Mouse (Mus musculus): ENCODE data around the gene Myl7.
A peak's percentile ranks its signal among the peaks of the same experiment; 100 is the strongest.

Gene Myl7

DNA sequence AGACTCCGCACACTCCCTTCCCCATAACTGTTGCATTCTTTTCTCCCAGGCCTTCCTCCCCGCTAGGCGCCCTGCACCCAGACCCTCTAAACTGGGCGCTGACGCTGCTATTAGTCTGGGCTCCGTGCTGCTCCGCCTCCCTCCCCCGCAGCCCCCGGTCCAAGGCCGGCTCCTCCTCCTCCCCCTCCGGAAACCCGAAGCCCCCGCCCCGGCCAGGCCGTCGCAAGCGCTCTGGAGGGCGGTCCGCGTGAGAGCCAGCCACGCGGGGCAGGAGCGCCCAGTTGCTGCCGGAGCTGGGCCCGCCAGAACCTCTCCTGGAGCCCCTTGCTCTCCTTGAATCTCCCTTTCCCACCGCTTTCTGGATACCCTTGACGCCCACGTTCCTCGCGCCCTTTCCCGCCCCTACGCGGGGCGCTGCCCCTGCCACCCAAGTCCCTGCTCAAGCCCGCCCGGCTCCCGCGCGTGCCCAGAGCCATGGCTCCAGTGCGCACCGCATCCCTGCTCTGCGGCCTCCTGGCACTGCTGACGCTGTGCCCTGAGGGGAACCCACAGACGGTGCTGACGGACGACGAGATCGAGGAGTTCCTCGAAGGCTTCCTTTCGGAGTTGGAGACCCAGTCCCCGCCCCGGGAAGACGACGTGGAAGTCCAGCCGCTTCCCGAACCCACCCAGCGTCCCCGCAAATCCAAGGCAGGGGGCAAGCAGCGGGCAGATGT is 36.7 kb downstream of the Myl7 start, which contains the start of gene Aebp1:
Gene Aebp1 (plus strand): TSS at position 270 of the 716 bp plus-strand sequence.
- peak; percentile 70 to 76 for DNase-seq

DNA sequence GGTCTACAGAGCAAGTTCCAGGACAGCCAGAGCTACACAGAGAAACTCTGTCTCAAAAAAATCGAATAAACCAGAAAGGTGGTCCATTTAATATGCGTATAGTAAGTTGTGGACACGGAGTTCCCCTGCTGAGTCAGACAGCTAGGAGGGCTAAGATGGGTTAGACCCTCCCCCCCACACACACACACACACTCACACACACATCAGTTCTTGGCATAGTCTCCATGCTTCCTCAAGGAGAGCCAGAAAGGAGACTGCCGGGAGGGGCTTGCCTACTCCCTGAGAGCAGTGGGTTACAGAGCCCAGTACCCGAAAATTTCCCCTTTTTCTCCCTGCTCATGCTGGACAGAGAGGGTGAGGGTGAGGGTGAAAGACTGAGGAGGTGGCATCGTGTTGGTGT is 37.9 kb downstream of the Myl7 start:
- DNase-seq, result no peak

DNA sequence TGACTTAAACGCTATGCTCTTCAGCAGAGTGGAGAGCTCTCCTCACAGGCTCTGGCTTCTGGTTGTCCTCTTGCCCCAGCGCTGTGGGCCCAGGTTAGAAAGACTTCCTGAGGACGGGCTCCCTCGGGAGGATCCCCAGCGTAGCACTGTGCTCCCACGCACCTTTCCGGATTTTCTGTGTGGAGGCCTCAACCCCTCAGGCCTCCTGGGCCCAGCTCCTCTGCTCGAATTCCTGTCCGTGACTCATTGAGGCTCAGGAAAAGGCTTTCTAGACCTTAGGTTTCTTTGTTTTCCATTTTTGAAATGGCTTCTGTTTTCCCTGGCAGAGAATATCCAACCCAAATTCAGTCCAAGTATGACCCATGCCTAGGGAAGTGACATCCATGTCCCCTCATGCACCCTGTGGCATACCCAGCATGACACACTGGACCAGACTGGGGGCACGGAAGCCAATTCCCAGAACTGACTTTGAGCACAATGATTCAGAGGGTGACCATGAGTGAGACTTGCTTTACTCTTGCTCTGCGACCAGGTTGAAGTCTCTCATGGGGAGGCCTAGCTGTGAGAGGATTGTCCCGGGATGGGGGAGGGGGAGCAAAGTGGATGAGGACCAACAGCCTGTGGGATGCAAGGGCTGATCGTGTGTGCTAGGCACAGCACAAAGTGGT is 38.6 kb downstream of the Myl7 start:
- DNase-seq, result no peak

DNA sequence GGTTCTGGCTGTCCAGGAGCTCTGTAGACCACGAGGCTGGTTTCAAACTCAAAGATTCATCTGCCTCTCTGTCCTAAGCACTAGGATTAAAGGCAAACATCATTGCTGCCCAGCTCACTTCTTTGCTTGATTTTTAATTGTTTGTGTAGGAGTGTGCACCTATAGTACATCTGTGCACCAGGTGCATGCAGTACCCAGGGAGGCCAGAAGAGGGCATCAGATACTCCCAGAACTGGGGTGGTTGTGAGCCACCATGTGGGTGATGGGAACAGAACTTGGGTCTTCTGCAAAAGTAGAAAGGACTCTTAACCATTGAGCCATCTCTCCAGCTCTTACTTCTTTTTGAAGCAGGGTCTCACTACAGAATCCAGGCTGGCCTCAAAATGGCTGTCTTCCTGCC is 39.9 kb downstream of the Myl7 start:
- no peak for DNase-seq

DNA sequence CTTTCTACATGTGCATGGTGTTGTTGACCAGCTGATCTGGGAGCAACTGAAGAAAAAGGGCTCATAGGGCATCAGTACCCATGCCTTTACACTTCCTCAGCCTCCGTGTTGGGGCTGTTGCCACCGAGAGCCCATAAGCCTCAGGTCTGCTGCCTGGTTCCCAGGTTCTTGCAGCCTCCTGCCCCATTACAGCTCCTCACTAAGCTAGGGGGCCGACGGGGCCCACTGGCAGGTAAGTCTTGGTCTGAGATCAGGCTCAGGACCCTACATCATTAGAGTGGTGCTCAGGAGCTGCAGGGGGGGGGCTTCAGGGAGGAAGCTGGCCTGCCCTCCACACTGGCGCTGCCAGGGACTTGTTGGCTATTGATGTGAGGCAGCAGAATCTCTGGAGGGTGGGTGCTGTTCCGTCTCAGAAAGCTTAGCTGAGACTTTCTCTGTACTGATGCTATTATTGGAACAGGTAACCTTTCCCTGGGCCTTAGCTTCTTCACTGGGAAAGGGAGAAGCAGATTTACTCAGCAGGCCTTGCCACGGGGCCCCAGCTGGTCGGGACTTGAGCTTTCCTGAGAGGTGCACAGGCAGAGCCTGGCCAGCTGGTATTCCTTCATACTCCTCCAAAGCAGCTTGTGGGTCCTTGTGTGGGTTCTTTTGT is 42.0 kb downstream of the Myl7 start:
- no peak for DNase-seq

DNA sequence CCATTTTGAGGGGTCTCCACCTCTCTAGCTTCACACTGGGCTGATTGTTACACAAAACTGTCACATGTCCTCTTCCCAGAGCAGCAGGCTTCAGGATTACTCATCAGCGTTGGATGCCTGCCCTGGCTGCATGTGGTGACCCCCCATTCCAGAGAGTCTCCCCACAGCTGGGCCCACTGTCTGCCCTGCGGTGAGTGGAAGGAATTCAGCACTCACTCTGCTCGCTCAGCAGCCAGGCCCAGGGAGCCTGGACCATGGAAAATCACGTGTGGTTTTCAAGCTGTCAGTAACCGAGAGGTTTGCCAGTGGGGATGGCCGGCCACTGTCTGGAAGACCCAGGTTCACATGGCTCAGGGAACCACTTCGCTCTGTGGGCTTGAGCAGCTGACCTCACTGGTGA is 42.7 kb downstream of the Myl7 start:
- peak; percentile 42 to 52 for DNase-seq

DNA sequence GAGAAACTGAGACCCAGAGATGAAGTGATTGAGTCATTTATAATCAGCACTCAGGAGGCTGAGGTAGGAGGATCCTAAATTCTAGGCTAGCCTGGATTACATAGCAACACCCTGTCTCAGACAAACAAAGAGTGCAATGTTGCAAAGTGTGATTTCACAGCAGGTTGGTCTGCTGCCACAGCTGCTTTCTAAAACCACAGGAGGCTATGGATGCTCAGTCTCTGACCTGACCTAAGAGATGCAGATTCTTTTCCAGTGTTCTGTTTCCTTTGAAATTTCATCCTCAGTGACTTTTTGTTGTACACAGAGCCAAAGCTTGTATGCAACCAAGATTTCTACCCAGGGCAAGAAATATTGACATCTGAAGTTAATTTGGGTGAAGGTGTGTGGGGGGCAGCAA is 43.1 kb downstream of the Myl7 start:
- no peak for DNase-seq

DNA sequence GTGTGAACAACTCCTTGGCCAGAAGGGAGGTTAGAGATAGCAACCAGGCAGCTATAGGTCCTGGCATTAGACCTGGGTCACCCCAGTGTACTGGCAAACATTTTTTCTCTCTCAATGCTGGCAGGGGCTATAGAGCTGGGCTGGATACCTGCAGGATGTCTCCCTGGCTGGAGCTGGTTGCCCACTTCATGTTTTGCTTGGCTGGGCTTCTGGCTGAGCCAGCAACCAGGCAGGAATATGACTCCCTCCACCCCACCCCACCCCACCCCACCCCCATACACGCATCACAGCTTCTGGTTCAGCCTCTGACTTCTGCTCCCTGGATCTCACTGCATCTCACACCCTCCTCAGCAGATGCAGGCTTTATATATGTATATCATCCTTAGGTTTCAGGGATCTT is 46.3 kb downstream of the Myl7 start:
- peak in 1 of 2 experiments; percentile 35 for DNase-seq

DNA sequence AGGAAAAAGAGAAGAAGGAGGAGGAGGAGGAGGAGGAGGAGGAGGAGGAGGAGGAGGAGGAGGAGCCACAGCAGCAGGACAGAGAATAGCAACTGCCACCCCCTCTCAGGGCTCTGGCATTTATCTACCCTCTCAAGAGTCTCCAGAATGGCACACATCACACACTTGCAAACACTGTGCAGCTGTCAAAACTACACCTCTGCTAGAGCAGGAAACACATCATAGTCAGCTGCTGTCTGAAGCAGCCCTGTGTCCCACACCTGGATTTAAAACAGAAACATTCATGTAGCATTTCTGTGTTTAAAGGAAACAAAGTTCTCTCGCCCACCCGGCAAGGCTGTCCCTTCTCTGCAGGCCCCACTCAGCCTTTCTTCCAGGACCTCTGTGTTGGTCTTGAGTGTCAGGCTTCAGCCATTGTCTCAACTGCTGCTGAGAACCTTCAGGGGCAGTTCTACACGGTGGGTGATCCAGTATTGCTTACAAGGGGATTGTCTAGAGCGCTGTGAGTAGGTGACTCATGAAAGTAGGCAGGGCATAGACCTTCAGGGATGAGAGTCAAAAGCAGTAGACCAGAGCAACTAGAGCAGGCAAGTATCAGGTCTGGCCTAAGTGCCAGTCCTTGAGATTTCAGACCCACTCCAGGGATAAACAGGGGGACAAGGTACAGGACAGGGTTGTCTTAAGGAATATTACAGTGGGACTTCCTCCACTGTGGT is 47.4 kb downstream of the Myl7 start:
- no peak for DNase-seq

DNA sequence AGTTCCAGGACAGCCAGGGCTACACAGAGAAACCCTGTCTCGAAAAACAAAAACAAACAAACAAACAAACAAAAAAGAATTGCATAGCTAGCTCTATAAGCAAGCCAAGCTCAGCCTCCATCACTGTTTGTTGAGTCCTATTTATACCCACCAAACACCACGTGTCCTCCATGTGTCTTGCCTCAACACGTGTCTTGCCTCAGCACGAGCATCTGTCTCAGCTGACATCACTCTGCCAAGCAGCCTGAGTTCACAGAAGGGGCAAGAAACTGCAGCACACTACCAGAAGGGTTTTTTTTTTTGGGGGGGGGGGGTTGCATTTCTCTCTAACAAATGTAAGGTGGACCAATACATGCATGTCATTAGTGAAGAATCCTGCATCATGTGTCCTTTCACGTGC is 48.1 kb downstream of the Myl7 start:
- DNase-seq, result no peak

DNA sequence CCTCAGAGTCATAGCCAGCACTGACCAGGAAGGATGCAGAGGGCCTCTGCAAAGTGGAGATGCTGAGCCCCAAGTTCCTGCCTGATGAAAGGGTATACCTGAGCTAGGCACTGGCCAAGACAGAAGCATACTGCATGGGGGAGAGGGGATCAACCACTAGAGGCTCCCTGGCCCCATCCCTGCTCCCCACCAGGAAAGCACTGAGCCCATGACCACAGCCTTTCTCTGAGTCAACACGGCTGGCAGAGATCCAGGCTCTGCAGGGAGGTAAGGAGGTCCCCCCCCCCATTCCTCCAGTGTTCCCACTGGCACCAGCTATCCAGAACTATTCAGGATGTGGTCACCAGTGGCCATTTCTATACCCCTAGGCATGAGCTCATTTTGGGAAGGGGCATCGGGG is 49.3 kb downstream of the Myl7 start:
- no peak for DNase-seq

DNA sequence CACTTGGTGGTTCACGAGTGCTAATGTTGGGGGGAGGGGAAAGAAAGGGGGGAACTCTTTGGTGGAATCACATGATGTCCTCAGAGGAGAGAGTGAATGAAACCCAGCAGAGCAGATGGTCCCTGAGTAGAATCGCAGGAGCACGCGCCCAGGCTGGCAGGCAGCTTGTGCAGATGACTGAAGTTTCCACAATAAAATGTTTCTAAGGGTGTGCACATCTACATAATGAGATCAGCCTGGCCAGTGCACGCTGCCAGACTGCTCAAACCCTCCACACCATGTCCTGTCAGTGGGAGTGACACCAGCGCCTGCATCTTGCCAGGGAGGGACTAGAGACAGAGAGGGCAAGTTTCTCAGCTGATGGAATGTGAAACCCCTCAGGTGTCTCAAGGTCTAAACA is 49.8 kb downstream of the Myl7 start:
- DNase-seq, result no peak

DNA sequence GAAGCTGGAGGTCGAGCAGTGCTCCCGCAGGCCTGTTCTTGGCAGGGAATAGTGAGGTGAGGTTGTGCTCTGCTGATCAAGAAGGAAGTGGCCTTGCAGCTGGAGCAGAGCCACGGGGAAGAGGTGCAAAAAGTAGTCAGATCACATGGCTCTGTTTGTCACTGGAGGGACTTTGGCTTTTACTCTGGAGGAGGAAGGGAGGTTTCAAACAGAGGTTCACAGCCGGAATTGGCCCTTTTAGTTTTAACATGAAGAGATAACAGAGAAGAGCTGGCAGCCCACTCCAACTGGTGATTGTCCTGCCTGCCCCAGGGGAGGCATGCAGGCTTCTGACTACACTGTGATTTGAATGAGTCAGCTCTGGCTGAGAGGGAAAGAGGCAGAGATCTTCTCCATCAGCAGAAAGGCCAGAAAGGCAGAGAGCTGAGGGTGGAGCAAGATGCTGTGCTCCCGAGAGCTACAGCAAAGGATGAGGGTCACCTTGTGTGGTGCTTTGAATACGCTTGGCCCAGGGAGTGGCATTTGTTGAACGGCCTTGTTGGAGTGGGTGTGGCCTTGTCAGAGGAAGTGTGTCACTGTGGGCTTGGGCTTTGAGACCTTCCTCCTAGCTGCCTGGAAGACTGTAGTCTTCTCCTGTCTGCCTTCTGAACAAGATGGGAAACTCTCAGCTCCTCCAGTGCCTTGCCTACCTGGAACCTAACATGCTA is 51.8 kb downstream of the Myl7 start:
- DNase-seq, result peak; percentile 90 to 93
